Mouse (Mus musculus): Measurements from ENCODE around the gene Gnaq.

DNA sequence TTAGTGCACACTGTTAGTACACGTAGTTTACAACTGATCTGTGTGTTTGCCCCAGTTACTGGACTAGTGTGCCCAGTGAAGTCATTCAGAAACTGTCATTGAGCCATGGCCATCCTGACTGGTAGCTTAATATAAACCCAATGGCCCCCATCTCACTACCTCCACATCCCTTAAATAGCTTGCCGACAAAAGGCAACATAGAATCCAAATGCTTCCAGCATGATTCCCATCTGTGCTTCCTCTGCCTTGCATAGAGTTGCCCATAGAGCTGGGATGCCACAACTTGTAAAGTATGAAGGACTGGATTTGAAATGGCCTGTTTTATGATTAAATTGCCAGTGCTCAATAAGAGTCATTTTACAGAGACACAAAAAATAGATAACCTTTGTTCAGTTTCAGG is 212.9 kb downstream of the Gnaq start:
- no peak for TF ChIP-seq GATA1 (IDR thresholded peaks at IDR 0.05; ENCODE audit: low read length)
- TF ChIP-seq TAL1 (IDR thresholded peaks at IDR 0.05; ENCODE audit: low read length): no peak

All from erythroblast, embryonic 14.5 days (primary cell).